Mouse (Mus musculus): ENCODE measurements around the gene Srpk2. TPM values are rescaled to one million over a fixed set of nuclear protein-coding genes. Genes with fewer than 3 reads are reported as not detected.
"Not testable (repeated sequence)": the region's sequence is repeated elsewhere in the genome, so short reads cannot be mapped to it uniquely, and the experiment has no call there.

Gene Srpk2
- polyA plus RNA-seq, 1 experiment from 2014 or later, result 62.1 TPM

- ATAC-seq (ENCODE audit: insufficient number of reproducible peaks, insufficient read depth, low FRiP score, low TSS enrichment), result no peak
- no peaks in the 10 kb centered on the region for H3K4me1 ChIP-seq
- no peak overlapping the region for H3K9ac ChIP-seq
- no peaks in the 10 kb centered on the region for H3K27me3 ChIP-seq
- peaks cover 7% of the 10 kb centered on the region; the same call in 1 of the 2 replicates for H3K36me3 ChIP-seq
- H3K9me3 ChIP-seq, result no peaks in the 10 kb centered on the region
- H3K4me3 ChIP-seq, result no peak overlapping the region
- 78% methylated on average over 7 of the region's 7 CpGs for WGBS
- H3K27ac ChIP-seq, result no peak overlapping the region
- H3K4me2 ChIP-seq (replicated peaks), result no peak overlapping the region
These were observed 128.2 kb downstream of the Srpk2 start for GRCm38 (mm10) chr5:23556007-23556770.

GRCm38 (mm10) chr5:23553338-23553737 lies 131.1 kb downstream of the Srpk2 start:
- H3K4me1 ChIP-seq; H3K4me2 ChIP-seq (replicated peaks); H3K4me3 ChIP-seq; H3K27me3 ChIP-seq; H3K9me3 ChIP-seq; ATAC-seq (ENCODE audit: insufficient number of reproducible peaks, insufficient read depth, low FRiP score, low TSS enrichment); H3K36me3 ChIP-seq; H3K27ac ChIP-seq; H3K9ac ChIP-seq: not testable (repeated sequence)
- 83% methylated on average over 3 of the region's 3 CpGs for WGBS

- 83% methylated on average over 5 of the region's 5 CpGs for WGBS
- Histone ChIP-seq H3K36me3 (no peaks in the 10 kb centered on the region), H3K4me3 (no peak overlapping the region), H3K4me1 (no peaks in the 10 kb centered on the region), H3K9ac (no peak overlapping the region), H3K4me2 (replicated peaks) (no peak overlapping the region), H3K9me3 (no peaks in the 10 kb centered on the region), H3K27me3 (no peaks in the 10 kb centered on the region), H3K27ac (no peak overlapping the region)
- ATAC-seq (ENCODE audit: insufficient number of reproducible peaks, insufficient read depth, low FRiP score, low TSS enrichment), result no peak
These were observed 132.7 kb downstream of the Srpk2 start for GRCm38 (mm10) chr5:23551687-23552086.

- Histone ChIP-seq H3K27ac (no peak overlapping the region), H3K4me2 (replicated peaks) (no peak overlapping the region), H3K4me1 (no peaks in the 10 kb centered on the region), H3K27me3 (no peaks in the 10 kb centered on the region), H3K9me3 (no peaks in the 10 kb centered on the region), H3K36me3 (peaks cover 24% of the 10 kb centered on the region; the same call in 1 of the 2 replicates), H3K4me3 (no peak overlapping the region), H3K9ac (no peak overlapping the region)
- no peak for ATAC-seq (ENCODE audit: insufficient number of reproducible peaks, insufficient read depth, low FRiP score, low TSS enrichment)
- WGBS, result 88% methylated on average over 7 of the region's 7 CpGs
These were observed 148.7 kb downstream of the Srpk2 start for GRCm38 (mm10) chr5:23535692-23536091.

GRCm38 (mm10) chr5:23531541-23532096 lies 152.8 kb downstream of the Srpk2 start:
- ATAC-seq (ENCODE audit: insufficient number of reproducible peaks, insufficient read depth, low FRiP score, low TSS enrichment), result no peak

GRCm38 (mm10) chr5:23531100-23531499 lies 153.3 kb downstream of the Srpk2 start:
- Histone ChIP-seq H3K9me3 (no peaks in the 10 kb centered on the region), H3K4me3 (no peak overlapping the region), H3K4me2 (replicated peaks) (no peak overlapping the region), H3K36me3 (0 out of 2 replicates have a peak, but pooled peaks cover 14% of the 10 kb centered on the region), H3K27me3 (no peaks in the 10 kb centered on the region), H3K27ac (no peak overlapping the region), H3K9ac (no peak overlapping the region), H3K4me1 (no peaks in the 10 kb centered on the region)
- 91% methylated on average over 6 of the region's 6 CpGs for WGBS
- ATAC-seq (ENCODE audit: insufficient number of reproducible peaks, insufficient read depth, low FRiP score, low TSS enrichment), result no peak

More at GRCm38 (mm10) chr5:23531541-23532096, 152.8 kb downstream of the Srpk2 start:
- Histone ChIP-seq H3K4me2 (replicated peaks) (no peak overlapping the region), H3K36me3 (0 out of 2 replicates have a peak, but pooled peaks cover 14% of the 10 kb centered on the region), H3K4me1 (no peaks in the 10 kb centered on the region), H3K27ac (no peak overlapping the region), H3K9ac (no peak overlapping the region), H3K27me3 (no peaks in the 10 kb centered on the region), H3K4me3 (no peak overlapping the region), H3K9me3 (no peaks in the 10 kb centered on the region)
- 84% methylated on average over 7 of the region's 7 CpGs for WGBS

- ATAC-seq (ENCODE audit: insufficient number of reproducible peaks, insufficient read depth, low FRiP score, low TSS enrichment), result no peak
- H3K9me3 ChIP-seq, result no peaks in the 10 kb centered on the region
- H3K4me2 ChIP-seq (replicated peaks), result no peak overlapping the region
- H3K36me3 ChIP-seq, result peaks cover 33% of the 10 kb centered on the region
- H3K27me3 ChIP-seq, result no peaks in the 10 kb centered on the region
- H3K9ac ChIP-seq, result no peak overlapping the region
- no peaks in the 10 kb centered on the region for H3K4me1 ChIP-seq
- WGBS, result 79% methylated on average over 3 of the region's 3 CpGs
- H3K27ac ChIP-seq, result no peak overlapping the region
- no peak overlapping the region for H3K4me3 ChIP-seq
These were observed 159.8 kb downstream of the Srpk2 start for GRCm38 (mm10) chr5:23524621-23525020.

GRCm38 (mm10) chr5:23523936-23524335 lies 160.5 kb downstream of the Srpk2 start:
- Histone ChIP-seq H3K9me3 (no peaks in the 10 kb centered on the region), H3K4me3 (no peak overlapping the region), H3K4me1 (peaks cover 5% of the 10 kb centered on the region; the same call in 1 of the 2 replicates), H3K27ac (no peak overlapping the region), H3K4me2 (replicated peaks) (no peak overlapping the region), H3K9ac (no peak overlapping the region), H3K27me3 (no peaks in the 10 kb centered on the region), H3K36me3 (peaks cover 33% of the 10 kb centered on the region)
- ATAC-seq (ENCODE audit: insufficient number of reproducible peaks, insufficient read depth, low FRiP score, low TSS enrichment), result no peak
- WGBS, result 89% methylated on average over 3 of the region's 3 CpGs

- no peak overlapping the region for H3K9ac ChIP-seq
- no peak for ATAC-seq (ENCODE audit: insufficient number of reproducible peaks, insufficient read depth, low FRiP score, low TSS enrichment)
- no peak overlapping the region for H3K27ac ChIP-seq
- H3K4me1 ChIP-seq, result peaks cover 10% of the 10 kb centered on the region; the same call in 1 of the 2 replicates
- 88% methylated on average over 1 of the region's 1 CpGs for WGBS
- no peaks in the 10 kb centered on the region for H3K9me3 ChIP-seq
- H3K4me2 ChIP-seq (replicated peaks), result no peak overlapping the region
- H3K27me3 ChIP-seq, result no peaks in the 10 kb centered on the region
- no peak overlapping the region for H3K4me3 ChIP-seq
- peaks cover 35% of the 10 kb centered on the region for H3K36me3 ChIP-seq
These were observed 162.8 kb downstream of the Srpk2 start for GRCm38 (mm10) chr5:23521645-23522044.

GRCm38 (mm10) chr5:23519679-23520078 lies 164.7 kb downstream of the Srpk2 start:
- WGBS, result 96% methylated on average over 3 of the region's 3 CpGs

GRCm38 (mm10) chr5:23518673-23519072 lies 165.7 kb downstream of the Srpk2 start:
- Histone ChIP-seq H3K4me2 (replicated peaks) (no peak overlapping the region), H3K4me1 (peaks cover 10% of the 10 kb centered on the region; the same call in 1 of the 2 replicates), H3K9ac (no peak overlapping the region), H3K36me3 (peaks cover 36% of the 10 kb centered on the region), H3K4me3 (no peak overlapping the region), H3K27me3 (no peaks in the 10 kb centered on the region), H3K27ac (0 out of 2 replicates have a peak overlapping the region, but pooled peaks have one; percentile 30), H3K9me3 (no peaks in the 10 kb centered on the region)
- peak; percentile 44; the same call in 1 of the 2 replicates for ATAC-seq (ENCODE audit: insufficient number of reproducible peaks, insufficient read depth, low FRiP score, low TSS enrichment)
- 67% methylated on average over 3 of the region's 3 CpGs for WGBS

More at GRCm38 (mm10) chr5:23519679-23520078, 164.7 kb downstream of the Srpk2 start:
- Histone ChIP-seq H3K4me2 (replicated peaks) (no peak overlapping the region), H3K9me3 (no peaks in the 10 kb centered on the region), H3K4me1 (peaks cover 10% of the 10 kb centered on the region; the same call in 1 of the 2 replicates), H3K36me3 (peaks cover 36% of the 10 kb centered on the region), H3K9ac (no peak overlapping the region), H3K27ac (no peak overlapping the region), H3K27me3 (no peaks in the 10 kb centered on the region), H3K4me3 (no peak overlapping the region)
- ATAC-seq (ENCODE audit: insufficient number of reproducible peaks, insufficient read depth, low FRiP score, low TSS enrichment), result no peak

GRCm38 (mm10) chr5:23517839-23518238 lies 166.6 kb downstream of the Srpk2 start:
- no peak for ATAC-seq (ENCODE audit: insufficient number of reproducible peaks, insufficient read depth, low FRiP score, low TSS enrichment)
- H3K36me3 ChIP-seq, result peaks cover 42% of the 10 kb centered on the region
- no peak overlapping the region for H3K27ac ChIP-seq
- no peak overlapping the region for H3K4me3 ChIP-seq
- no peaks in the 10 kb centered on the region for H3K9me3 ChIP-seq
- H3K27me3 ChIP-seq, result no peaks in the 10 kb centered on the region
- no peak overlapping the region for H3K4me2 ChIP-seq (replicated peaks)
- peaks cover 10% of the 10 kb centered on the region; the same call in 1 of the 2 replicates for H3K4me1 ChIP-seq
- no peak overlapping the region for H3K9ac ChIP-seq
- 85% methylated on average over 4 of the region's 4 CpGs for WGBS

Data from embryonic facial prominence, embryonic 12.5 days (tissue).